Mouse (Mus musculus) left cerebral cortex, postnatal 10 days (tissue): ENCODE data around the gene Kif2c. TPM values are rescaled to one million over a fixed set of nuclear protein-coding genes. Genes with fewer than 3 reads are reported as not detected.
"Not testable (repeated sequence)": the region's sequence is repeated elsewhere in the genome, so short reads cannot be mapped to it uniquely, and the experiment has no call there.

Experiments
- DNase-seq, 2 experiments: peaks; one replicate each; pipeline ENCODE4 v3.0.0; 2021 to 2022; ENCODE audit warnings: low spot score in 2 of 2, mixed read lengths in 1 of 2; ENCODE audit errors: extremely low spot score in 1 of 2
- intact Hi-C: fragments of 180-260 bp; cut with DNase I; formaldehyde crosslinking; loops from one replicate; pipeline ENCODE4 v1.15.1; 2025
- total RNA-seq, 2 experiments: library from RNA; stranded (reverse); gene quantifications; 2 replicates each; pipeline ENCODE4 v1.2.3; 2021

The Kif2c gene
- total RNA-seq, 2 experiments from 2014 or later, result 1.1 to 2.2 TPM

DNA sequence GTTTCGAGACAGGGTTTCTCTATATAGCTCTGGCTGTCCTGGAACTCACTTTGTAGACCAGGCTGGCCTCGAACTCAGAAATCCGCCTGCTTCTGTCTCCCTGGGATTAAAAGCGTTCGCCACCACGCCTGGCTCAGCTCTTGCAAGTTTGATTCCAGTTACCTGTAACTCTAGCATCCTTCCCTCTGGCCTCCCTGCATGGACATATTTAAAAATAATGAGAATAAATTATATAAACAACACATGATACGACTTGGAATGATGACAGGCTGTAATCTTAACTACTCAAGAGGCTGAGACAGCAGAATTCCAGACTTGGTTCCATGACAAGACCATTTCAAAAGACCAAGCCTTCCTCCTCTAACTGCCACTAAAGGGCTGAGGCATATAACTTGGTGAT, 8.2 kb upstream of the Kif2c start:
- intact Hi-C loops, result no loop called here
- no peak for DNase-seq

DNA sequence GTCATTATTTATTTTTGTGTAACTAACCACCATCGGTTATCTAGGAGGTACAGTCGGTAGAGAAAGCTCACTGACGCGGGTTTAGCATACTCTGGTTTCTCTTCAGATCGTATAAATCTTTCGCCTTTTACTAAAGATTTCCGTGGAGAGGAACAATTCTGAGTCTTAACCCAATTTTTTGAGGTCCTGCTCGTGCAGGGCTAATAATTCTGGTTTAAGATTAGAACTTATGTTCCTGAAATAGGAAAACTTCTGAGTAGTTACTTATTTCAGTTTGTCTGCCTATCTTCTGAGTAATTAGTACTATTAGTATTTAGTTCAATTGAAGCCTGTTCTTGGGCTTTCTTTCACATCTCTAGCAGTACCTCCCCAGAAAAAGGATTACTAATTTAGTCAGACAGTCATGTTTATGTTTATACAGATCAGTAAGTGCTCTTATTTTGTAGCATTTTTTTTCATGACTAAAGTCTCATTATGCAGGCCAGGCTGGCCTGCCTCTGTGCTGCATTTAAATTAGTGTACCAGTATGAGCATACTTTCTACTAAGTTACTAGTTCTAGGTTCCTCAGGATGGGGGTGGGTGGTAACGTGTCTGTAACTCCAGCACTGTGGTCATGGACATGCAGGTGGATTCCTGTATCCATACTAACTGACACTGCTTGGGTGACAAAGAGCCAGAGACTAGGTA, 7.6 kb upstream of the Kif2c start:
- intact Hi-C loops, result no loop called here
- DNase-seq, result peak in 1 of 2 experiments; percentile 52

DNA sequence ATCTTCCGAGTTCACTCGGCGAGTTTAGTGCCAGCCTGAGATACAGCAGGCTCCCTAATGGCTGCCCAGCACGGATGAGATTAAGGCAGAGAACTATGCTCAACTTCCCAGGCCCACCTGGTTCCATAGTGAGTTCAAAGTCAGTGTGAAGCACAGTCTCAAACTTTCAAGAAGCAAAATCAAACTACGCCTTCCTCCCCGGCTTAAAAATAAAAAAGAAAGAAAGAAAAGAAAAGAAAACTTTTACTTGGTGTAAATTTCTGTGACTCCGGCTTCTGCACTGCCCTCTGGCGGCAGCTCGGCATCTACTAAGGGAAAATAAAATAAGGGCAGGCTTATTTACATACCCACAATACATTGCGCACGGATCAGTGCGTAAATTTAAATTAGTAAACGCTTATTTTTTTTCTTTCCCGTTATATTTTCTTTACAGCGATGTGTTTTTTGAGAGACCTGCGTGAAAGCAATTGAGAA, 7.0 kb upstream of the Kif2c start:
- peak; percentile 85 to 90 for DNase-seq
- intact Hi-C loops, result no loop called here

DNA sequence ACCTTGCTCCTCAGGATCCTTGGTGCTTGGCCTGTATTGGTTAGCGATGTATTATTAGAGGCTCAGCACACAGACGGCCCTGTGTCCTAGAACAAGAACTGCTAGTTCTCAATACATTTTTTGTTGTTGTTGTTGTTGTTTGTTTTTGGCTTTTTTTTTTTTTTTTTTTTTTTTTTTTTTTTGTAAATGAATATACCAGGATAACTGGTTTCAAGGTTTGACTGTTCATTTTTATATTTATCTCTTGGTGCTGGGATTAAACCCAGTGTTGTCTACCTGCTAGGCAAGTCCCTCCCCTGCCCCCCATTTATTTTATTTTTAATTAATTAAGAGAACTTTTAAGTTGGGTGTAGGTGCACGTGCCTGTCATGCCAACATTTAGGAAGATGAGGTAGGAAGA, 6.5 kb upstream of the Kif2c start:
- intact Hi-C loops, result no loop called here

DNA sequence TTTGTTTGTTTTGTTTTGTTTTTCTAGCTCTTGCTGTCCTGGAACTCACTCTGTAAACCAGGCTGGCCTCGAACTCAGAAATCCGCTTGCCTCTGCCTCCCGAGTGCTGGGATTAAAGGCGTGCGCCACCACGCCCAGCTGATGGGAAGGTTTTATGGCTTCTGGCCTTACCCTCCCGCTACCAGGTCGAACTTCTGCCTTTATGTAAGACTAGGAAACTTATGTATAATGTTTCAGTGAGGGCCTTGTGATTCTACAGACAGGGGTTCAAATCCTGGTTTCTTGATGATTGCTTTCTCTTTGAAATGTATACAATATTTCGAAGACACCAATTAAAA, 289 bp upstream of the Kif2c start:
- intact Hi-C loops, DNase-seq: not testable (repeated sequence)

More for the DNA sequence above, 6.5 kb upstream of the Kif2c start:
- DNase-seq, result no peak

DNA sequence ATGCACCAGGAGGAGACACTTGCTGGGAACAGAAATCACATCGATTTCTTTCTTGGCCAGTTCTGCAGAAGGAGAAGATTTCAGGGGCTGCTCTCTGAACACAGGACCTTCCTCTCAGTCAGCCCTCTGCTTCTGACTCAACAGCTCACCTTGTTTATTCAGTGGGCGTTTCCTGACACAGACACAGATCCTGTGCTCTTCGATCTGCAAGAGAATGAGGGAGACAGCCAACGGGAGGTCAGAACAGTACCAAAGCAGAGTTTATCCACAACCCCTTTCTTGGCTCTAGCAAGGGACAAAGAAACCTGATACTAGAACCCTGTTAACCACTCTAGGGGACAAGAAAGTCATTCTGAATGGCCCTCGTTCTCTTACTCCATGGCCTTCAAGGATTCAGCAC, 12.5 kb downstream of the Kif2c start:
- intact Hi-C loops, result no loop called here
- DNase-seq, result no peak

DNA sequence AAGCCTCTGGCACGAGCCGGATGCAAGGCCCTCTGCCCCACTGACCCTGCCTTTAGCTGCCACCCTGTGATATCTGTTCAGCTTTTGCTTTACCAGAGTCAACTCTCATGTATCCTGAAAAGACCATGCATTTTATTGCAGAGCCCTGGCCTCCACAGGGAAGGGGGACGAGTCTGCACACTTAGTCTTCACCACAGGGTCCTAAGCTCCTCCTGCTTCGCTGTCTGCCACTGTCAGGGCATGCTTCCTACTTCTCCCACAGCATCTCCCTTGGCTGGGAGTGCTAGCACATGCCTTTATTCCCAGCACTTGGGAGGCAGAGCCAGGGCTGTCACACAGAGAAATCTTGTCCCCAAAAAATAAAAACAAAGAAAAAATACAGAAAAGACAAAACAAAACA, 21.3 kb downstream of the Kif2c start:
- intact Hi-C loops, result no loop called here

DNA sequence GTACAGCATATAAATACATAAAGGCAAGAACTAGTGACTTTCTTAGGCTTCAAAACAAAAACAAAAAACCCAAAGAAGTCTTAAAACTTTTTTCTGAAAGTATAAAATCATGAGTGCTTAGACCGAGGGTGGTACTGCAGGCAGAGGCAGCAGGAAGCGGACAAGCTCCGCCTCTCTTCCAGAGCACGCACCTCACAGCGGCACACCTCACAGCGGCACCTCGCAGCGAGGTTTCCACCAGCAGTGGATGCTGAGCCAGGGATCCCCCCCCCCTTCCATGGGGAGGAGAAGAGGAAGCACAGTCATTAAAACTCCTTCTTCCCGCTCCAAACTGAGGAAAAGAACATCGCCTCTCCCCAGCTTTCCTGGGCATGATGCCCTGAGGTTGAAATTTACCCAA, 22.8 kb downstream of the Kif2c start:
- intact Hi-C loops, result no loop called here
- DNase-seq, result no peak

More for the DNA sequence above, 21.3 kb downstream of the Kif2c start:
- DNase-seq, result no peak

DNA sequence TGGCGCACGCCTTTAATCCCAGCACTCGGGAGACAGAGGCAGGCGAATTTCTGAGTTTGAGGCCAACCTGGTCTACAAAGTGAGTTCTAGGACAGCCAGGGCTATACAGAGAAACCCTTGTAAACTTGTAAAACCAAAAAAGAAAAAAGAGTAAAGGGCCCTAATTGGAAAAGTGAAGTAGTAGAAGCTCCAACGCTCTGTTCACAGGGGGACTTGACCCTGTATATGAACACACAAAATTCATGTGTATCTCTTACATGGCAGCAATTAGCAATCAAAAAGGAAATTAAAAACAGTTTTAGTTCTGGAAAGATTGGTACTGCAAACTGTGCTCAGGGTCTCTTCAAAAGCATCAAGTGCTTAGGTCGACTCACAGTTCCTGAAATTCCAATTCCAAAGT, 26.1 kb downstream of the Kif2c start:
- DNase-seq, result no peak
- intact Hi-C loops, result no loop called here

DNA sequence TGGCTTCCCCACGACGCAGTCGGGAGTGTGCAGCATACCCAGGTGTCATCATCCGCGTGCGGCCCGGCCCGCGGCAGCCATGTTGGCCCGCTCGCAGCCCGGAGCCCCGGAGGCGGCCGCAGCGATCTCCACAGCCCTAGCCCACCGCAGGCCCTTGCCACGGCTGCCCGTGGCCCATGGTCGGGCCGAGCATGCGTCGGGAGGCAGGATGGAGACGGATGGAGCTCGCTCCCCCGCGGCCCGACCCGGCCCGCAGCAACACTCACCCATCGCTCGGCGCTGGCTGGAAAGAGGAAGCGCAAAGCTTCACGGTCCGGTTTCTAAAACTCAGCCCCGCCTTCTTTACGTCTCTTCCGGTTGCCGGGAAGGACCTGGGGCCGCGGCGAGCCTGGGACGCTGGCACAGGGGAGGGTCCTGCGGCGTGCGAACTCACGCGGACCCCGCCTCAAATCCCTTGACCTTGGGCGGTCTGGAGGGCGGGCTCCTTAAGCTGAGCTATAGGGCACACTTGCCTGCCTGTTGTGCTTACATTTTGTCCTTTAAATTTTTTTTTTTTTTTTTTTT, 26.6 kb downstream of the Kif2c start, which contains the start of gene Rps8:
TSS of gene Rps8 (minus strand) at position 452 of the 564 bp plus-strand sequence.
- peak; percentile 82 to 90 for DNase-seq
- intact Hi-C loops, result no loop called here

DNA sequence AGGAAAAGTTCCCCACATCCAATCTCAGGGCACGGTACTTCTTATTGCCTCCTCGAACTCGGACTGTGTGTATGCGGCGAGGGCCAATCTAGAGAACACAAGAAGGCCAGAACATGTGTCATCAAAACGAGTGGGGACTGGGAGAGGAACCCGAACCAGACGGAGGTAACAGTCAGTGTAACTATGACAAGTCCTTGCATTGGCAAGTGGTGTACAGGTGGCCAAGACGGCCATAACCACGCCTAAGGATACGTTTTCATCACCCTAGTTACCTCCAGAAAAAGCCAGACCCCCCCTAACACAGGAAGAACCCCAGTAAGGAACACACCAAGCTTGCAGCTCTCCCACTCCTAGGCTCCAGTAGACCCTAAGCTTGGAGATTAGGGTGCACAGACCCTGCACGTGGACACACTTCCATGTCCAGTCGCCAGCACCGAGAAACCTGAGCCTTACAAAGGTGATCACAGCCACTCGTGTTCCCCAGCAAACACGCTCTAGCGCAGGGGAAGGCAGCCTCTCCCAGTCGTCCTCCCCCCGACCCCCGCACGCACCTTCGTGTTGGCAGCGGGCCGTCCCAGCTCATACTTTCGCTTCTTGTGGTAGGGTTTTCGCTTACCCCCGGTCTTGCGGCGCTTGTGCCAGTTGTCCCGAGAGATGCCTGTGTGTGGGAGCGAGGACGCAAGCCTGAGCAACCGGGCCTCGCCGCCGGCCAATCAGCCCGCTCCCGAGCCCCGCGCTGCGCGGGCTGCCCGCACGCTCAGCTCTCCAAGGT, 27.2 kb downstream of the Kif2c start:
- no peak for DNase-seq
- intact Hi-C loops, result no loop called here

DNA sequence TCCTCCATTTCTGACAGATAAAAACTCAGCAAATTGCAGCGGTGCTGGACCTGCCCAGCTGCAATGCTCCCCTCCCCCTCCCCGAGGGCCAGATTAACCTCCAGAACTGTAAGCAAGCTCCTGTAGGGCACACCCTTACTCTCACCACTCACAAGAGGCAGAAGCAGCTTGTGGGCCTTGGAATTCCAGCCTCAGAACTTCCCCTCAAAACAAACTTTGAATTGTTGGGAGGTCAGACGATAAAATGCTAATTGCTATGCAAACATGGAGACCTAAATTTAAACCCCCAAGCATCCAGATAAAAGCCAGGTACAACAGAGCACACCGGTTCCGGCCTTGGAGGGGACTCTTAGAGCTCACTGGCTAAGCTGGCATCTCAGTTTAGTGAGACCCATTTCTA, 29.7 kb downstream of the Kif2c start:
- DNase-seq, result no peak
- intact Hi-C loops, result no loop called here

DNA sequence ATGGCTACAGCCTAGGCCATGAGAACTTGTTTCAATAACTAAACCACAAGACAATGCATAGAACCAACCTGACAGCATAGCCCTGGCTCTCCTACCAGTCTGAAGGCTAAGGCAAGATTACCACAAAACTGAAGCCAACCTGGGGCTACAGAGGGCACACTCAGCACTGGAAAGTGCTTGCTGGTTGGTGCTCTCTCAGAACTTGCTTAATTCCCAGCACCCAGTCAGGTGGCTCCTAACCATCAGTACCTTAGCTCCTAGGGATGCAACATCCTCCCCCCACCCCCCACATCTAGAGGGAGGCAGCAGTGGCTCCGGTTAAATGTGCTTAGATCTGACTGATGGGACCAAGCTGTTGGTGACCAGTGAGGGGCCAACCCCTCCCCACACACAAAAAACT, 31.0 kb downstream of the Kif2c start:
- intact Hi-C loops, result no loop called here
- DNase-seq, result no peak

DNA sequence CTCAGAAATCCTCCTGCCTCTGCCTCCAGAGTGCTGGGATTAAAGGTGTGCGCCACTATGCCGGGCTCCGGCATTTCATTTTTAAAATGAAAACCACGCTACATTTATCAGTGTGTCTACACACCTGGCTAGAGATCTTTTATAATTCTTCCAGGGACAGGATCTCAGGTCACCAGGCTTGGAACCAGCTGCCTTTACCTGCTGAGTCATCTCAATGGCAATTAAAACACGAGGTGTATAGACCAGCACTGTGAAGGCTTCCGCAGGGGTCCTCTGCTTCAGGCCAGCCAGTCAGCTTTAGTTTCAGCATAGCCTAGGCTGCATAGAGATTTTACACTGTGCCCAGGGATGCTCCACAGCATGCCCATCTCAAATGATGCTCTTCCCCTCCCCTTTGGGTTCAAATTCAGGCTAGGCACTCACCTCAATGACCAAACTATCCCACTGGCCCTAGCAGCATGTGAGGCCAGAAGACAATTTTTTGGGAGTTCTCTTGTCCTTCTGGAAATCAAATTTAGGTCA, 32.2 kb downstream of the Kif2c start:
- no peak for DNase-seq
- intact Hi-C loops, result no loop called here

DNA sequence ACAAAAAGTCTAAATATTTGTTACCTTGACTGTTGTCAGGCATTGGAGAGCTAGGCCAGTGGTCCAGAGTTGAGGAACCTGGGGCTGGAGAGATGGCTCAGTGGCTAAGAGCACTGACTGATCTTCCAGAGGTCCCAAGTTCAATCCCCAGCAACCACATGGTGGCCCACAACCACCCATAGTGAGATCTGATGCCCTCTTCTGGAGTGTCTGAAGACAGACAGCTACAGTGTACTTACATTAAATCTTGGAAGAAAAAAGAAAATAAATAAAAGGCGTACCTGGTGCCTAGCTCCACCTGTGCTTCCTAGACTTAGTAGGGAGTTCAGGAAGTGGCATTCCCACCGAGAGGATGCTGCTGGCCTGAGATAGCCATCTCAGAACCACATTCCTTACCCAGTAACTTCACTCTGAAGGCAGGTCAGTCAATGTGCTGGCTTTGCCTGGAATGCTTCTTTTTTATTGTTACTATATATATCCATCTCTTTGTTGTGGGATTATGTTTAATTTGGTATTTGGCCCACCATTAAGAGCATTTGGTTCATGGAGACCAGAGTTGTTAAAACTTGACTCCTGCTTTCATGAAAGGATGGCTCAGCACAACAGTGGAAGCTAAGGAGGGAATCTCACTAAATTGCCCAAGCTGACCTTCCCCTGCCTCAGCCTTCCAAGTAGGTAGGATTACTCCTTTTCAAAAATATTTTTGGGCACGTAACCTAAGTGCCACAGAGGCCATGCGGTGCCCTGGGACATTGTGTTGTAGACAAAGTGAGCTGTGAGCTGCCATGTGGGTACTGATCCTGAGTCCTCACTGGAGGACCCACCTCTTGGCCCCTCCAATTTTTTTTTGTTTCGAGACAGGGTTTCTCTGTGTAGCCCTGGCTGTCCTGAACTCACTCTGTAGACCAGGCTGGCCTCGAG, 32.9 kb downstream of the Kif2c start:
- intact Hi-C loops, result loop anchor here (5.0 kb wide), 1 partner anchor 147 kb away; no protein-coding TSS in a partner anchor
- DNase-seq, result no peak

DNA sequence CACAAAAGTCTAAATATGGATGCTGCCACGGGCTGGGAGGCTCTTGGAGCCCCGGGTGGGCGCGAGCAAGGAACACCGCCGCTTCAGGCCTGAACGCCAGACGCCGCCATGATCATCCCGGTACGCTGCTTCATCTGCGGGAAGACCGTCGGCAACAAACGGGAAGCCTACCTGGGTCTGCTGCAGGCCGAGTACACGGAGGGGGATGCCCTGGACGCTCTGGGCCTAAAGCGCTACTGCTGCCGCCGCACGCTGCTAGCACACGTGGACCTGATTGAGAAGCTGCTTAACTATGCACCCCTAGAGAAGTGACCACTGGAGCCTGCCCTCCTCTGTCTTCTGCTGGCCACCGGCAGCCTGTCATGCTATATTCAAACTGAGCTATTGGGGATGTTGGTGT, 33.6 kb downstream of the Kif2c start:
- intact Hi-C loops, result loop anchor here (5.0 kb wide), 1 partner anchor 147 kb away; no protein-coding TSS in a partner anchor
- no peak for DNase-seq

DNA sequence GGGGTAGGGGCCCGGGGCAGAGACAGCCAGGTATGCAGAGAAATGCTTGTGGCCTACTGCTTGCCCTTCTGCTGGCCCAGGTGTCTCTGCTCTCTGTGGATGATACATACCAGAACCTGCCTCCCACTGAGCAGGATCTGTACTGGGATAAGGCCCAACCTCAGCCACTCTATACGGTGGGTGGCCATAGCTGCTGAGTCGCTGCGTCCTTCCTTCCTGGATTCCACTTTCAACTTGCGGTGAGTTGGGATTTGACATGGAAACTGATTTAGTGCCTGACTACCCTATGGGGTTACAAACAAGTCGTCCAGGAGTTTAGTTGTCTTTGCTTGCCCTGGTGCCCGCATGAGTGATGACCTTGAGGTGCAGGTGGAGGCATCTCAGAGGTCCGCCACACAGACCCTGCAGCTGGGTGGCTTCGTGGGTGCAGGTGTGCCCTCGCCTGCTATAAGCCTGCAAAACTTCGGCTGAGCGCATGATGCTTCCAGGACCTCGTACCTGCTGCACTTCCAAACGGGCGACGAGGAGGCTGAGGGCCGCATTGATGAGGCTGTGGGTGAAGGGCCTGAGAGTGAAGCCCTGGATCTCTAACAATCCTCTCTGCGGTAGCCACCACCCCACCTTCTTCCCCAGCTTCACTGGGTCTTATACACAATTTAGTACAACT, 34.3 kb downstream of the Kif2c start:
- intact Hi-C loops, result loop anchor here (5.0 kb wide), 1 partner anchor 146 kb away; no protein-coding TSS in a partner anchor
- DNase-seq, result no peak

DNA sequence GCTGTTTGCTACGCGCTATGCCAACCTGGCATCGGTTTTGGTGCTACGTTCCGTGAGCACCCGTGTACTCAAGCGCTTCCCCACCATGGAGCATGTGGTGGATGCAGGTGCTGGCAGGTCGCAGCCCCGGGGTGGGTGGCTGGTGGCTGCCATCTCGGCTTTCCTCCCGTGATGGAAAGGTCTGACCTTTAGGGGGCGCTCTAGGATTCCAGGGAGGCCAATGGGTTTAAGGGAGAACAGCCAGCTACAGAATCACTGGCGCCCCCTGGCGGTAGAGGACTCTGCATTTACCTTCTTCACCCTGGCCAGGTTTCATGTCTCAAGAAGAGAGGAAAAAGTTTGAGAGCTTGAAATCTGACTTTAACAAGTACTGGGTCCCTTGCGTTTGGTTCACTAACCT, 36.3 kb downstream of the Kif2c start:
- intact Hi-C loops, result loop anchor here (5.0 kb wide), 1 partner anchor 144 kb away; no protein-coding TSS in a partner anchor
- DNase-seq, result peak in 1 of 2 experiments; percentile 91
